Mouse (Mus musculus) intestine, embryonic 16.5 days (tissue): ENCODE measurements around the gene Tm4sf4. TPM values are rescaled to one million over a fixed set of nuclear protein-coding genes. Genes with fewer than 3 reads are reported as not detected.
A peak's percentile ranks its signal among the peaks of the same experiment; 100 is the strongest.

Experiments used
- ATAC-seq: fragments of 200-750 bp; cut with Nextera tagmentation; 2 replicates; pipeline ENCODE4 v1.8.0; 2017; ENCODE audit warnings: moderate TSS enrichment, moderate library complexity
- H3K27ac ChIP-seq: fragments of 300-500 bp; sonication (generic); 2 replicates; pipeline ENCODE4 v1.5.1; 2014; ENCODE audit warnings: mild to moderate bottlenecking, low read length
- H3K27me3 ChIP-seq: fragments of 300-500 bp; sonication (generic); replicated peaks from 2 replicates; pipeline ENCODE4 v1.6.1; 2014; ENCODE audit warnings: low read length, control low read depth, mixed read lengths; ENCODE audit not compliant: control insufficient read depth, insufficient read depth
- H3K36me3 ChIP-seq: fragments of 300-500 bp; sonication (generic); 2 replicates; pipeline ENCODE4 v1.6.1; 2014; ENCODE audit warnings: low read length, control low read depth; ENCODE audit not compliant: control insufficient read depth, insufficient read depth
- H3K4me1 ChIP-seq: fragments of 300-500 bp; sonication (generic); 2 replicates; pipeline ENCODE4 v1.6.1; 2014; ENCODE audit warnings: low read length, control low read depth, mixed read lengths; ENCODE audit not compliant: control insufficient read depth, insufficient read depth
- H3K4me2 ChIP-seq: fragments of 300-500 bp; sonication (generic); 2 replicates; pipeline ENCODE4 v1.6.1; 2014; ENCODE audit warnings: low read depth, low read length, control low read depth
- H3K4me3 ChIP-seq: fragments of 300-500 bp; sonication (generic); 2 replicates; pipeline ENCODE4 v1.5.1; 2014; ENCODE audit warnings: mild to moderate bottlenecking, low read length
- H3K9ac ChIP-seq: fragments of 300-500 bp; sonication (generic); 2 replicates; pipeline ENCODE4 v1.6.1; 2014; ENCODE audit warnings: low read depth, low read length
- H3K9me3 ChIP-seq: fragments of 300-500 bp; sonication (generic); 2 replicates; pipeline ENCODE4 v1.6.1; 2016; ENCODE audit warnings: low read length, control low read depth; ENCODE audit not compliant: control insufficient read depth
- WGBS: fragments of 180-500 bp; shearing (Covaris S2); extraction: QIAGEN DNeasy Blood & Tissue Kit; methylation state at CpG from one replicate; pipeline ENCODE4 v1.1.7; 2014; 5-methylcytosine and 5-hydroxymethylcytosine counted together
- polyA plus RNA-seq: library from polyadenylated mRNA; unstranded; fragments of >200 nt; fragmentation: Nextera tagmentation; extraction: Ambion mirVana; gene quantifications from 2 replicates; pipeline ENCODE4 v1.2.1, GENCODE M21; 2015

Gene Tm4sf4
- polyA plus RNA-seq, 1 experiment from 2014 or later = 44.7 TPM

- H3K4me2 ChIP-seq = no peak overlapping the region
- no peak overlapping the region for H3K4me3 ChIP-seq
- no peak overlapping the region for H3K27ac ChIP-seq
- H3K27me3 ChIP-seq = no peaks in the 10 kb centered on the region
- no peak for ATAC-seq
- H3K9me3 ChIP-seq = no peaks in the 10 kb centered on the region
- H3K36me3 ChIP-seq = no peaks in the 10 kb centered on the region
- peaks cover 18% of the 10 kb centered on the region for H3K4me1 ChIP-seq
- 99% methylated on average over 3 of the region's 3 CpGs for WGBS
- H3K9ac ChIP-seq = no peak overlapping the region
Measured at GRCm38 (mm10) chr3:57469325-57469724, 44.2 kb downstream of the Tm4sf4 start.

GRCm38 (mm10) chr3:57470326-57470725 lies 45.2 kb downstream of the Tm4sf4 start:
- no peaks in the 10 kb centered on the region for H3K27me3 ChIP-seq
- H3K4me1 ChIP-seq = peaks cover 18% of the 10 kb centered on the region
- H3K4me3 ChIP-seq = no peak overlapping the region
- peak overlapping the region; percentile 81 for H3K27ac ChIP-seq
- peak; percentile 56 for ATAC-seq
- H3K4me2 ChIP-seq = peak overlapping the region; percentile 47; the same call in 1 of the 2 replicates
- WGBS = 13% methylated on average over 5 of the region's 5 CpGs
- no peaks in the 10 kb centered on the region for H3K9me3 ChIP-seq
- peak overlapping the region; percentile 43; the same call in 1 of the 2 replicates for H3K9ac ChIP-seq
- H3K36me3 ChIP-seq = no peaks in the 10 kb centered on the region

- peaks cover 18% of the 10 kb centered on the region for H3K4me1 ChIP-seq
- 14% methylated on average over 15 of the region's 15 CpGs for WGBS
- no peaks in the 10 kb centered on the region for H3K27me3 ChIP-seq
- peak overlapping the region; percentile 47 for H3K4me2 ChIP-seq
- H3K4me3 ChIP-seq = peak overlapping the region; percentile 14; the same call in 1 of the 2 replicates
- H3K27ac ChIP-seq = peak overlapping the region; percentile 81
- H3K36me3 ChIP-seq = no peaks in the 10 kb centered on the region
- H3K9ac ChIP-seq = peak overlapping the region; percentile 43; the same call in 1 of the 2 replicates
- no peaks in the 10 kb centered on the region for H3K9me3 ChIP-seq
- ATAC-seq = peak; percentile 44
Measured at GRCm38 (mm10) chr3:57470981-57471601, 46.0 kb downstream of the Tm4sf4 start.

GRCm38 (mm10) chr3:57472407-57472806 lies 47.3 kb downstream of the Tm4sf4 start:
- no peaks in the 10 kb centered on the region for H3K27me3 ChIP-seq
- peaks cover 18% of the 10 kb centered on the region for H3K4me1 ChIP-seq
- ATAC-seq = no peak
- H3K27ac ChIP-seq = 0 out of 2 replicates have a peak overlapping the region, but pooled peaks have one; percentile 3
- H3K4me2 ChIP-seq = no peak overlapping the region
- WGBS = 55% methylated on average over 4 of the region's 4 CpGs
- no peaks in the 10 kb centered on the region for H3K9me3 ChIP-seq
- no peak overlapping the region for H3K4me3 ChIP-seq
- H3K36me3 ChIP-seq = no peaks in the 10 kb centered on the region
- H3K9ac ChIP-seq = no peak overlapping the region

DNA sequence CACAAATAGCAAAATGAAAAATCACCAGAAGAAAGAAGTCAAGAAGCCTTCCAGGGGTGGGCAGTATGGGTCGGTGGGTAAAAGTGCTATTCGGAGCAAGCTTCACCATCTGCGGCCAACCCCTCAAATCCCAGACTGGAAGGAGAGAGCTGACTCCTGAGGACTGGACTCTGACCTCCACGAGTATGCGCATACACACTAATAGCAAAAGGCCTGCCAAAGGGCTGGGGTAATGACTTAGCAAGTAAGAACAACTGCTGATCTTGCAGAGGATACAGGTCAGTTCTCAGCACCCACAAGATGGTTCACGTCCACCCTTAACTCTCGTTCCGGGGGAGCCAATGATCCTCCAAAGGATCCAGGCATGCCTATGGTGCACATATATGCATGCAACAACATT lies 49.3 kb downstream of the Tm4sf4 start:
- 88% methylated on average over 8 of the region's 8 CpGs for WGBS
- no peaks in the 10 kb centered on the region for H3K36me3 ChIP-seq
- H3K27me3 ChIP-seq = no peaks in the 10 kb centered on the region
- no peaks in the 10 kb centered on the region for H3K9me3 ChIP-seq
- peaks cover 18% of the 10 kb centered on the region for H3K4me1 ChIP-seq
- ATAC-seq = 0 out of 2 replicates have a peak, but pooled peaks have one; percentile 25
- no peak overlapping the region for H3K4me3 ChIP-seq
- H3K4me2 ChIP-seq = no peak overlapping the region
- no peak overlapping the region for H3K9ac ChIP-seq
- no peak overlapping the region for H3K27ac ChIP-seq

DNA sequence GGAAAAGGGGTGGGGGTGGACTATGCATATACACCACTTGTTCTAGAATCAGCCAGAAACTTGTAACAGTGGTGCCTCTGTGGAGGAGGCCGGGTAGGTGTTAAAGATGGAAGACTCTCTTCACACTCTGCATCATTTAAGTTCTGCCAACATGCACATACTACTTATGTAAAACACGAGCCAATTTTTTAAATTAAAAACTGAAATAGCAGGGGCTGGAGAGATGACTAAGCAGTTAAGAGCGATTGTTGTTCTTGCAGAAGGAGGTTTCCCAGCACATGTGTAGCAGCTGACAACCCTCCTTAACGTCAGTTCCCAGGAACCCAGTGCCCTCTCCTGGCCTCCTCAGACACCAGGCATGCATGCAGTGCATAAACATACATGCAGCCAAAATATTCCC lies 55.5 kb downstream of the Tm4sf4 start:
- no peak overlapping the region for H3K4me3 ChIP-seq
- no peak for ATAC-seq
- H3K36me3 ChIP-seq = no peaks in the 10 kb centered on the region
- no peaks in the 10 kb centered on the region for H3K9me3 ChIP-seq
- no peaks in the 10 kb centered on the region for H3K27me3 ChIP-seq
- no peak overlapping the region for H3K9ac ChIP-seq
- H3K27ac ChIP-seq = no peak overlapping the region
- peaks cover 3% of the 10 kb centered on the region; the same call in 1 of the 2 replicates for H3K4me1 ChIP-seq
- WGBS = 60% methylated on average over 4 of the region's 4 CpGs
- no peak overlapping the region for H3K4me2 ChIP-seq

- no peak overlapping the region for H3K9ac ChIP-seq
Measured at GRCm38 (mm10) chr3:57481981-57482380, 56.9 kb downstream of the Tm4sf4 start.

DNA sequence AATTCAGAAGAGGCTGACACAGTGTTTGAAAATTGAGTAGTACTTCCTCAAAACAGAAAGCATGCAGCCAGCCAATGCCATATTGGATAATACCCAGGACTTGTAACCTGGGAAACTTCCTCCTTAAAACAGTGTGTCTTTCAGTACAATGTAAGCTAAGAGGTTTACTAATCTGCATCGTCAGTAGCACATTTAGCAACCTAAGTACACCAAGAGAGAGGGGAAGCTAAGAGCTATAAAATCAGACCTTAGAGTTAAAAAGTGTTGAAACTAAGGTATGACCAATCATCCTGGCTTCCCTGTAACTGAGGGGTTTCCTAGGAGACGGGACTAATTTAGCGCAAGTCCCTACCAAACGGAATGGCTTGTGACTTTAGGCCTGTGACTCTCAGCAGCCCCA lies 61.0 kb downstream of the Tm4sf4 start:
- WGBS = 80% methylated on average over 4 of the region's 4 CpGs
- Histone ChIP-seq H3K4me3 (no peak overlapping the region), H3K4me2 (no peak overlapping the region), H3K27me3 (no peaks in the 10 kb centered on the region), H3K9ac (no peak overlapping the region), H3K4me1 (peaks cover 6% of the 10 kb centered on the region; the same call in 1 of the 2 replicates), H3K36me3 (no peaks in the 10 kb centered on the region), H3K9me3 (no peaks in the 10 kb centered on the region), H3K27ac (no peak overlapping the region)
- ATAC-seq = no peak

More at GRCm38 (mm10) chr3:57481981-57482380, 56.9 kb downstream of the Tm4sf4 start:
- no peaks in the 10 kb centered on the region for H3K27me3 ChIP-seq
- no peak overlapping the region for H3K4me2 ChIP-seq
- no peak overlapping the region for H3K4me3 ChIP-seq
- no peaks in the 10 kb centered on the region for H3K36me3 ChIP-seq
- H3K27ac ChIP-seq = 0 out of 2 replicates have a peak overlapping the region, but pooled peaks have one; percentile 17
- WGBS = 68% methylated on average over 5 of the region's 5 CpGs
- peaks cover 5% of the 10 kb centered on the region; the same call in 1 of the 2 replicates for H3K4me1 ChIP-seq
- no peak for ATAC-seq
- H3K9me3 ChIP-seq = no peaks in the 10 kb centered on the region

- Histone ChIP-seq H3K4me3 (no peak overlapping the region), H3K36me3 (no peaks in the 10 kb centered on the region), H3K9ac (no peak overlapping the region), H3K4me2 (no peak overlapping the region), H3K4me1 (peaks cover 6% of the 10 kb centered on the region; the same call in 1 of the 2 replicates), H3K27me3 (no peaks in the 10 kb centered on the region), H3K9me3 (no peaks in the 10 kb centered on the region), H3K27ac (peak overlapping the region; percentile 78)
- ATAC-seq = peak; percentile 87
- 37% methylated on average over 8 of the region's 8 CpGs for WGBS
Measured at GRCm38 (mm10) chr3:57487455-57488153, 62.5 kb downstream of the Tm4sf4 start.
